Mouse (Mus musculus): ENCODE measurements around the gene Ddr1. TPM values are rescaled to one million over a fixed set of nuclear protein-coding genes. Genes with fewer than 3 reads are reported as not detected.
A peak's percentile ranks its signal among the peaks of the same experiment; 100 is the strongest.

The Ddr1 gene
- polyA plus RNA-seq, 1 experiment from 2014 or later = 78.4 TPM

- WGBS = 71% methylated on average over 2 of the region's 2 CpGs
- 0 out of 2 replicates have a peak, but pooled peaks cover 12% of the 10 kb centered on the region for H3K4me1 ChIP-seq
- no peak overlapping the region for H3K9ac ChIP-seq
- H3K36me3 ChIP-seq = peaks cover 23% of the 10 kb centered on the region
- no peak for ATAC-seq (ENCODE audit: insufficient read depth, low FRiP score, low read depth)
- no peaks in the 10 kb centered on the region for H3K27me3 ChIP-seq (replicated peaks)
- no peak overlapping the region for H3K4me3 ChIP-seq (replicated peaks)
- no peaks in the 10 kb centered on the region for H3K9me3 ChIP-seq
- no peak overlapping the region for H3K4me2 ChIP-seq
- H3K27ac ChIP-seq = no peak overlapping the region; the same call in 1 of the 2 replicates
Measured at GRCm38 (mm10) chr17:35653086-35653485, 51.3 kb downstream of the Ddr1 start.

- Histone ChIP-seq H3K27me3 (replicated peaks) (no peaks in the 10 kb centered on the region), H3K9ac (no peak overlapping the region; the same call in 1 of the 2 replicates), H3K4me2 (peak overlapping the region; percentile 25; the same call in 1 of the 2 replicates), H3K36me3 (no peaks in the 10 kb centered on the region), H3K9me3 (no peaks in the 10 kb centered on the region), H3K27ac (peak overlapping the region; percentile 88), H3K4me1 (0 out of 2 replicates have a peak, but pooled peaks cover 12% of the 10 kb centered on the region), H3K4me3 (replicated peaks) (no peak overlapping the region)
- peak; percentile 81 for ATAC-seq (ENCODE audit: insufficient read depth, low FRiP score, low read depth)
- 40% methylated on average over 2 of the region's 2 CpGs for WGBS
Measured at GRCm38 (mm10) chr17:35649429-35649828, 55.0 kb downstream of the Ddr1 start.

GRCm38 (mm10) chr17:35643609-35644236, 60.7 kb downstream of the Ddr1 start, which contains the start of gene Mucl3:
Mucl3 (minus strand) TSS chr17:35643695.
- Histone ChIP-seq H3K9me3 (no peaks in the 10 kb centered on the region), H3K4me2 (no peak within 1 kb of the TSS), H3K9ac (no peak within 1 kb of the TSS), H3K27me3 (replicated peaks) (no peaks in the 10 kb centered on the region), H3K4me1 (peaks cover 4% of the 10 kb centered on the region; the same call in 1 of the 2 replicates), H3K4me3 (replicated peaks) (no peak within 1 kb of the TSS), H3K36me3 (no peaks in the 10 kb centered on the region), H3K27ac (no peak within 1 kb of the TSS)
- 57% methylated on average over 13 of the region's 13 CpGs for WGBS
- peak; percentile 54 for ATAC-seq (ENCODE audit: insufficient read depth, low FRiP score, low read depth)

GRCm38 (mm10) chr17:35639352-35639751, 65.1 kb downstream of the Ddr1 start:
- Histone ChIP-seq H3K4me3 (replicated peaks) (0 out of 2 replicates have a peak overlapping the region, but pooled peaks have one; percentile 2), H3K27ac (peak overlapping the region; percentile 83), H3K4me2 (peak overlapping the region; percentile 32; the same call in 1 of the 2 replicates), H3K9me3 (no peaks in the 10 kb centered on the region), H3K36me3 (no peaks in the 10 kb centered on the region), H3K27me3 (replicated peaks) (no peaks in the 10 kb centered on the region), H3K9ac (no peak overlapping the region), H3K4me1 (peaks cover 7% of the 10 kb centered on the region; the same call in 1 of the 2 replicates)
- no peak for ATAC-seq (ENCODE audit: insufficient read depth, low FRiP score, low read depth)
- 42% methylated on average over 6 of the region's 6 CpGs for WGBS

GRCm38 (mm10) chr17:35638475-35639190, 65.8 kb downstream of the Ddr1 start:
- Histone ChIP-seq H3K4me1 (peaks cover 7% of the 10 kb centered on the region; the same call in 1 of the 2 replicates), H3K36me3 (no peaks in the 10 kb centered on the region), H3K4me2 (peak overlapping the region; percentile 32; the same call in 1 of the 2 replicates), H3K27me3 (replicated peaks) (no peaks in the 10 kb centered on the region), H3K9me3 (no peaks in the 10 kb centered on the region), H3K4me3 (replicated peaks) (0 out of 2 replicates have a peak overlapping the region, but pooled peaks have one; percentile 2), H3K9ac (no peak overlapping the region), H3K27ac (peak overlapping the region; percentile 83)
- WGBS = 19% methylated on average over 14 of the region's 14 CpGs
- peak; percentile 89 for ATAC-seq (ENCODE audit: insufficient read depth, low FRiP score, low read depth)

- no peaks in the 10 kb centered on the region for H3K36me3 ChIP-seq
- H3K9ac ChIP-seq = no peak overlapping the region
- no peaks in the 10 kb centered on the region for H3K27me3 ChIP-seq (replicated peaks)
- WGBS = 30% methylated on average over 5 of the region's 5 CpGs
- H3K27ac ChIP-seq = no peak overlapping the region
- H3K4me2 ChIP-seq = no peak overlapping the region
- no peak overlapping the region for H3K4me3 ChIP-seq (replicated peaks)
- peaks cover 7% of the 10 kb centered on the region; the same call in 1 of the 2 replicates for H3K4me1 ChIP-seq
- H3K9me3 ChIP-seq = no peaks in the 10 kb centered on the region
- no peak for ATAC-seq (ENCODE audit: insufficient read depth, low FRiP score, low read depth)
Measured at GRCm38 (mm10) chr17:35636363-35636762, 68.1 kb downstream of the Ddr1 start.

- Histone ChIP-seq H3K27ac (0 out of 2 replicates have a peak overlapping the region, but pooled peaks have one; percentile 31), H3K4me2 (peak overlapping the region; percentile 62), H3K9ac (no peak overlapping the region), H3K27me3 (replicated peaks) (no peaks in the 10 kb centered on the region), H3K36me3 (no peaks in the 10 kb centered on the region), H3K4me3 (replicated peaks) (peak overlapping the region; percentile 40), H3K9me3 (no peaks in the 10 kb centered on the region), H3K4me1 (peaks cover 7% of the 10 kb centered on the region; the same call in 1 of the 2 replicates)
- 0 out of 2 replicates have a peak, but pooled peaks have one; percentile 6 for ATAC-seq (ENCODE audit: insufficient read depth, low FRiP score, low read depth)
- 2% methylated on average over 15 of the region's 15 CpGs for WGBS
Measured at GRCm38 (mm10) chr17:35635699-35636111, 68.7 kb downstream of the Ddr1 start.

- WGBS = 73% methylated on average over 3 of the region's 3 CpGs
- H3K27me3 ChIP-seq (replicated peaks) = no peaks in the 10 kb centered on the region
- no peaks in the 10 kb centered on the region for H3K9me3 ChIP-seq
- H3K4me2 ChIP-seq = no peak overlapping the region
- H3K9ac ChIP-seq = no peak overlapping the region
- H3K36me3 ChIP-seq = no peaks in the 10 kb centered on the region
- H3K27ac ChIP-seq = no peak overlapping the region
- no peak for ATAC-seq (ENCODE audit: insufficient read depth, low FRiP score, low read depth)
- peaks cover 7% of the 10 kb centered on the region; the same call in 1 of the 2 replicates for H3K4me1 ChIP-seq
- H3K4me3 ChIP-seq (replicated peaks) = no peak overlapping the region
Measured at GRCm38 (mm10) chr17:35635202-35635601, 69.2 kb downstream of the Ddr1 start.

- WGBS = 6% methylated on average over 1 of the region's 1 CpGs
- no peak overlapping the region for H3K4me2 ChIP-seq
- H3K9me3 ChIP-seq = no peaks in the 10 kb centered on the region
- 0 out of 2 replicates have a peak overlapping the region, but pooled peaks have one; percentile 26 for H3K27ac ChIP-seq
- peak; percentile 51 for ATAC-seq (ENCODE audit: insufficient read depth, low FRiP score, low read depth)
- no peak overlapping the region for H3K9ac ChIP-seq
- H3K36me3 ChIP-seq = no peaks in the 10 kb centered on the region
- H3K27me3 ChIP-seq (replicated peaks) = no peaks in the 10 kb centered on the region
- 0 out of 2 replicates have a peak, but pooled peaks cover 2% of the 10 kb centered on the region for H3K4me1 ChIP-seq
- no peak overlapping the region for H3K4me3 ChIP-seq (replicated peaks)
Measured at GRCm38 (mm10) chr17:35633992-35634391, 70.4 kb downstream of the Ddr1 start.
